Mouse (Mus musculus): Measurements from ENCODE around the gene Ehf. TPM values are rescaled to one million over a fixed set of nuclear protein-coding genes. Genes with fewer than 3 reads are reported as not detected.

The Ehf gene
- total RNA-seq, 2 experiments from 2014 or later: not detected

DNA sequence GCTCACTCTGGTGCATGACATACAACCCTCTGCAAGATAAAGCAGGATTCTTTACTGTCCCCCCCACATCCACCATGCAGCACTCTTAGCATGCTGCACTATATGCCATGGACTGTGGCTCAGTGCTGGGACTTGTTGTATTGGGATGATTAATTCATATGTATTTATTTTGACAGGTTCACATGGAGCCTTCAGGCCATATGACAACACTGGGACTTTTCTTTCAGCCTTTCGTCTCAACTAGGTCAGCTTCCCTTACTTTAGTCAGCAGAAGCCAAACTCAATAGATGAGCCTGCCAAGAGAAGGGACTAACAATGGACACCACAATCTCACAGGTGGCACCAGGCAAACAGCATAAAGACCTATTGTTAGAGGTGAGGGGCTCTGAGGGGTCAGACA lies 89.5 kb downstream of the Ehf start:
- no peak for DNase-seq

Other genes with a start within 250 kb of the Ehf start
- gene Pdhx, start 229.8 kb downstream of the Ehf start, total RNA-seq (2021): 10 to 100 TPM; 97.1 to 97.4 TPM
- 10 to 100 TPM; 41.4 to 42.2 TPM for gene Apip, start 229.6 kb downstream of the Ehf start, total RNA-seq (2021)
- gene Elf5, start 108.4 kb upstream of the Ehf start, total RNA-seq (2021): not detected
- 100 to 1,000 TPM in 1 of 2 experiments, 10 to 100 TPM in 1; 72.8 to 119 TPM for gene Cat, start 181.9 kb upstream of the Ehf start, total RNA-seq (2021)

All from gastrocnemius, postnatal 25 days (tissue).